Mouse (Mus musculus) CH12.LX (cell line): ENCODE results near the gene Ctdspl. TPM values are rescaled to one million over a fixed set of nuclear protein-coding genes. Genes with fewer than 3 reads are reported as not detected.

ENCODE experiments used
- DNase-seq: peaks from one replicate; pipeline ENCODE4 v3.0.0-alpha.2; 2013; ENCODE audit errors: extremely low read depth
- H3K27ac ChIP-seq: 2 replicates; pipeline ENCODE4 v1.5.1; 2012; ENCODE audit warnings: low read depth, mild to moderate bottlenecking, control low read depth, moderate library complexity; ENCODE audit not compliant: insufficient read depth
- H3K27me3 ChIP-seq: replicated peaks from 2 replicates; pipeline ENCODE3; 2012; ENCODE audit warnings: inconsistent platforms
- H3K36me3 ChIP-seq, 2 experiments: replicated peaks in 1 of 2; 2 replicates each; pipeline versions ENCODE3 to v1.6.1; 2012; ENCODE audit warnings: inconsistent platforms in 1 of 2, low read length in 1 of 2, mild to moderate bottlenecking in 1 of 2, mixed read lengths in 1 of 2, moderate library complexity in 1 of 2; ENCODE audit not compliant: control insufficient read depth in 1 of 2, insufficient read depth in 1 of 2
- H3K4me1 ChIP-seq, 2 experiments: 2 replicates each; pipeline ENCODE4 v1.6.1; 2012; ENCODE audit warnings: inconsistent platforms in 1 of 2, moderate library complexity in 1 of 2; ENCODE audit not compliant: insufficient read depth in 2 of 2, control insufficient read depth in 1 of 2
- H3K4me2 ChIP-seq: 2 replicates; pipeline ENCODE4 v1.6.1; 2012; ENCODE audit warnings: low read depth, mild to moderate bottlenecking, control low read depth; ENCODE audit not compliant: poor library complexity, insufficient read depth, severe bottlenecking
- H3K4me3 ChIP-seq, 3 experiments: fragments of 150-350 bp in 1 of 3; sonication (generic) in 1 of 3; replicated peaks in 1 of 3; 2 replicates each; pipeline versions ENCODE3 to v1.5.1; 2011 to 2012; ENCODE audit warnings: low read depth in 2 of 3, low read length in 2 of 3, mild to moderate bottlenecking in 2 of 3, moderate library complexity in 2 of 3, control low read depth in 1 of 3, improper control_type of control experiment in 1 of 3, inconsistent platforms in 1 of 3, mixed read lengths in 1 of 3; ENCODE audit not compliant: poor library complexity in 1 of 3
- H3K79me2 ChIP-seq: replicated peaks from 2 replicates; pipeline ENCODE4 v1.6.1; 2012; ENCODE audit warnings: mild to moderate bottlenecking, moderate library complexity; ENCODE audit not compliant: control insufficient read depth, poor library complexity, insufficient read depth, severe bottlenecking; ENCODE audit errors: extremely low read depth
- H3K9ac ChIP-seq: 2 replicates; pipeline ENCODE4 v1.6.1; 2012; ENCODE audit warnings: low read depth, mild to moderate bottlenecking, control low read depth, moderate library complexity; ENCODE audit not compliant: insufficient read depth
- H3K9me3 ChIP-seq: replicated peaks from 2 replicates; pipeline ENCODE3; 2012; ENCODE audit warnings: low read length, inconsistent platforms, mixed read lengths
- CHD1 ChIP-seq: IDR thresholded peaks from 2 replicates; pipeline ENCODE4 v1.6.1; 2012; ENCODE audit warnings: low read depth, low read length, improper control_type of control experiment, inconsistent platforms
- CHD2 ChIP-seq: IDR thresholded peaks from 2 replicates; pipeline ENCODE4 v1.6.1; 2011; ENCODE audit warnings: low read length, improper control_type of control experiment
- ELF1 ChIP-seq: IDR thresholded peaks from 2 replicates; pipeline ENCODE4 v1.6.1; 2014; ENCODE audit warnings: low read depth, mild to moderate bottlenecking, inconsistent platforms, low read length, improper control_type of control experiment
- ETS1 ChIP-seq: conservative IDR thresholded peaks from 2 replicates; pipeline ENCODE4 v1.6.1; 2012; ENCODE audit warnings: low read depth, mild to moderate bottlenecking, inconsistent platforms, low read length, improper control_type of control experiment, moderate library complexity
- IRF4 ChIP-seq: IDR thresholded peaks from 2 replicates; pipeline ENCODE4 v1.6.1; 2014; ENCODE audit warnings: low read depth, mild to moderate bottlenecking, inconsistent platforms, low read length, improper control_type of control experiment
- JUN ChIP-seq: IDR thresholded peaks from 2 replicates; pipeline ENCODE4 v1.6.1; 2011; ENCODE audit warnings: low read depth, mild to moderate bottlenecking, low read length, improper control_type of control experiment, moderate library complexity; ENCODE audit not compliant: insufficient read depth
- JUND ChIP-seq: conservative IDR thresholded peaks from 2 replicates; pipeline ENCODE4 v1.6.1; 2011; ENCODE audit warnings: low read depth, low read length, improper control_type of control experiment
- KAT2A ChIP-seq: IDR thresholded peaks from 2 replicates; pipeline ENCODE4 v1.6.1; 2012; ENCODE audit warnings: low read length, improper control_type of control experiment, inconsistent platforms; ENCODE audit not compliant: insufficient replicate concordance
- MAFK ChIP-seq: IDR thresholded peaks from 2 replicates; pipeline ENCODE4 v1.6.1; 2011; ENCODE audit warnings: low read length, improper control_type of control experiment; ENCODE audit not compliant: insufficient replicate concordance
- MAX ChIP-seq: IDR thresholded peaks from 2 replicates; pipeline ENCODE4 v1.6.1; 2011; ENCODE audit warnings: low read length, improper control_type of control experiment
- MAZ ChIP-seq: IDR thresholded peaks from 2 replicates; pipeline ENCODE4 v1.6.1; 2012; ENCODE audit warnings: low read depth, mild to moderate bottlenecking, inconsistent platforms, low read length, improper control_type of control experiment, moderate library complexity
- MXI1 ChIP-seq: IDR thresholded peaks from 2 replicates; pipeline ENCODE4 v1.6.1; 2011; ENCODE audit warnings: mild to moderate bottlenecking, low read depth, low read length, improper control_type of control experiment
- MYC ChIP-seq: IDR thresholded peaks from 2 replicates; pipeline ENCODE4 v1.6.1; 2011; ENCODE audit warnings: low read depth, mild to moderate bottlenecking, improper control_type of control experiment, low read length
- NELFE ChIP-seq: IDR thresholded peaks from 2 replicates; pipeline ENCODE4 v1.6.1; 2011; ENCODE audit warnings: low read depth, low read length, improper control_type of control experiment
- POLR2AphosphoS2 ChIP-seq: IDR thresholded peaks from 2 replicates; pipeline ENCODE4 v1.6.1; 2011; ENCODE audit warnings: low read depth, low read length, improper control_type of control experiment
- SMC3 ChIP-seq: IDR thresholded peaks from 2 replicates; pipeline ENCODE4 v1.6.1; 2011; ENCODE audit warnings: low read depth, low read length, improper control_type of control experiment
- TCF12 ChIP-seq: IDR thresholded peaks from 2 replicates; pipeline ENCODE4 v1.6.1; 2014; ENCODE audit warnings: low read depth, mild to moderate bottlenecking, inconsistent platforms, low read length, improper control_type of control experiment
- USF1 ChIP-seq: IDR thresholded peaks from 2 replicates; pipeline ENCODE4 v1.6.1; 2014; ENCODE audit warnings: low read depth, mild to moderate bottlenecking, inconsistent platforms, low read length, improper control_type of control experiment
- ZC3H11A ChIP-seq: IDR thresholded peaks from 2 replicates; pipeline ENCODE4 v1.6.1; 2012; ENCODE audit warnings: low read depth, mild to moderate bottlenecking, inconsistent platforms, low read length, improper control_type of control experiment
- ZNF384 ChIP-seq: IDR thresholded peaks from 2 replicates; pipeline ENCODE4 v1.6.1; 2012; ENCODE audit warnings: low read depth, low read length, improper control_type of control experiment, inconsistent platforms
- dilution Hi-C: fragments of 300-500 bp; cut with MboI; formaldehyde crosslinking; loops from 2 replicates; pipeline ENCODE4 v1.14.3; 2020; ENCODE audit warnings: low sequenced_read_pairs; ENCODE audit not compliant: extremely low pct_unique_long_range_greater_than_20kb, extremely low pct_ligation_motif_present
- in situ Hi-C: fragments of 300-500 bp; cut with MboI; formaldehyde crosslinking; loops from 3 replicates; pipeline ENCODE4 v1.14.3; 2019; ENCODE audit warnings: low sequenced_read_pairs, low pct_ligation_motif_present, low pct_unique_long_range_greater_than_20kb, mixed read lengths
- polyA plus RNA-seq: library from polyadenylated mRNA; unstranded; fragments of >175 nt; gene quantifications from 2 replicates; pipeline ENCODE4 v1.2.1, GENCODE M21; 2012; ENCODE audit warnings: low read depth; ENCODE audit not compliant: insufficient read length
- total RNA-seq, 2 experiments: library from RNA; depleted of rRNA; stranded (reverse); fragments of 300-350 nt in 1 of 2; fragments of >200 nt in 1 of 2; gene quantifications; 2 replicates each; pipeline ENCODE4 v1.2.3; 2012 to 2014

Ctdspl gene
- total and polyA plus RNA-seq, 3 experiments: not detected

GRCm38 (mm10) chr9:119092473-119093418, 166.5 kb downstream of the Ctdspl start:
- no peaks in the 10 kb centered on the region for H3K36me3 ChIP-seq
- peak overlapping the region in 1 of 3 experiments; percentile 41 for H3K4me3 ChIP-seq
- TF ChIP-seq TCF12 (no peak), MAZ (no peak), CHD2 (no peak), ETS1 (no peak), MYC (no peak), NELFE (no peak), SMC3 (no peak), IRF4 (no peak), MXI1 (no peak), CHD1 (no peak), ZNF384 (no peak), USF1 (no peak), POLR2AphosphoS2 (no peak), ZC3H11A (no peak), MAX (no peak), KAT2A (no peak), ELF1 (no peak), MAFK (no peak), JUN (no peak), JUND (no peak)
- TF ChIP-seq, all 38 proteins: peak for 0
- dilution Hi-C loops: no loop called here
- DNase-seq: no peak
- Histone ChIP-seq H3K4me1 (peaks cover 14 to 25% of the 10 kb centered on the region in 2 experiments), H3K4me2 (peak overlapping the region; percentile 17), H3K9ac (peak overlapping the region; percentile 2; the same call in 1 of the 2 replicates), H3K79me2 (no peaks in the 10 kb centered on the region), H3K9me3 (no peaks in the 10 kb centered on the region), H3K27me3 (peaks cover 88% of the 10 kb centered on the region), H3K27ac (no peak overlapping the region)
- in situ Hi-C loops: no loop called here

Other genes with a start within 250 kb of the Ctdspl start
- gene Vill, start 126.3 kb downstream of the Ctdspl start, total RNA-seq (2012; rRNA removed): 71.4 and 85.2 TPM in 2 replicates
- 56.7 and 57.3 TPM in 2 replicates for gene Vill, start 126.3 kb downstream of the Ctdspl start, total RNA-seq (2014; rRNA removed)
- gene Vill, start 126.3 kb downstream of the Ctdspl start, polyA plus RNA-seq: 46.3 and 48.4 TPM in 2 replicates
- 0.21 and 0.38 TPM in 2 replicates for gene Plcd1, start 167.0 kb downstream of the Ctdspl start, total RNA-seq (2012; rRNA removed)
- gene Plcd1, start 167.0 kb downstream of the Ctdspl start, total RNA-seq (2014; rRNA removed): not detected in 2 replicates
- 0.43 and 0.59 TPM in 2 replicates for gene Plcd1, start 167.0 kb downstream of the Ctdspl start, polyA plus RNA-seq
- gene Dlec1, start 176.0 kb downstream of the Ctdspl start, total RNA-seq (2012; rRNA removed): 6.2 and 6.3 TPM in 2 replicates
- 1.3 and 1.4 TPM in 2 replicates for gene Dlec1, start 176.0 kb downstream of the Ctdspl start, total RNA-seq (2014; rRNA removed)
- gene Dlec1, start 176.0 kb downstream of the Ctdspl start, polyA plus RNA-seq: 5.9 and 6.0 TPM in 2 replicates
- 0.08 and 0.17 TPM in 2 replicates for gene Acaa1b, start 230.6 kb downstream of the Ctdspl start, total RNA-seq (2012; rRNA removed)
- gene Acaa1b, start 230.6 kb downstream of the Ctdspl start, total RNA-seq (2014; rRNA removed): not detected in 2 replicates
- gene Acaa1b, start 230.6 kb downstream of the Ctdspl start, polyA plus RNA-seq: 0.78 TPM in 1 of 2 replicates, not detected in the other
- gene Gm47289, start 232.7 kb downstream of the Ctdspl start, total RNA-seq (2012; rRNA removed): not detected in 2 replicates
- gene Gm47289, start 232.7 kb downstream of the Ctdspl start, total RNA-seq (2014; rRNA removed): not detected in 2 replicates
- not detected in 2 replicates for gene Gm47289, start 232.7 kb downstream of the Ctdspl start, polyA plus RNA-seq